Mouse (Mus musculus) heart, embryonic 11.5 days (tissue): Measurements from ENCODE around the gene Slain1. TPM values are rescaled to one million over a fixed set of nuclear protein-coding genes. Genes with fewer than 3 reads are reported as not detected.

Experiments
- ATAC-seq: fragments of 200-750 bp; cut with Nextera tagmentation; replicated peaks from 2 replicates; pipeline ENCODE4 v1.8.0; 2017; ENCODE audit warnings: moderate library complexity; ENCODE audit not compliant: insufficient number of reproducible peaks, low FRiP score, low TSS enrichment
- H3K27ac ChIP-seq: fragments of 300-500 bp; sonication (generic); 2 replicates; pipeline ENCODE4 v1.5.1; 2014; ENCODE audit warnings: mild to moderate bottlenecking, low read depth, low read length
- H3K27me3 ChIP-seq: fragments of 300-500 bp; sonication (generic); 2 replicates; pipeline ENCODE4 v1.6.1; 2014; ENCODE audit warnings: mild to moderate bottlenecking, low read length, mixed read lengths; ENCODE audit not compliant: control insufficient read depth, insufficient read depth
- H3K36me3 ChIP-seq: fragments of 300-500 bp; sonication (generic); 2 replicates; pipeline ENCODE4 v1.6.1; 2014; ENCODE audit warnings: mild to moderate bottlenecking, low read length, moderate library complexity, mixed read lengths; ENCODE audit not compliant: control insufficient read depth, insufficient read depth
- H3K4me1 ChIP-seq: fragments of 300-500 bp; sonication (generic); 2 replicates; pipeline ENCODE4 v1.6.1; 2014; ENCODE audit warnings: low read length; ENCODE audit not compliant: control insufficient read depth, insufficient read depth
- H3K4me2 ChIP-seq: fragments of 300-500 bp; sonication (generic); 2 replicates; pipeline ENCODE4 v1.6.1; 2014; ENCODE audit warnings: mild to moderate bottlenecking, moderate library complexity
- H3K4me3 ChIP-seq: fragments of 300-500 bp; sonication (generic); 2 replicates; pipeline ENCODE4 v1.5.1; 2014; ENCODE audit warnings: low read depth, low read length
- H3K9ac ChIP-seq: fragments of 300-500 bp; sonication (generic); 2 replicates; pipeline ENCODE4 v1.6.1; 2014; ENCODE audit warnings: mild to moderate bottlenecking, low read depth, low read length, moderate library complexity
- H3K9me3 ChIP-seq: fragments of 300-500 bp; sonication (generic); replicated peaks from 2 replicates; pipeline ENCODE4 v1.6.1; 2016; ENCODE audit warnings: low read length; ENCODE audit not compliant: control insufficient read depth
- WGBS: fragments of 180-500 bp; shearing (Covaris S2); extraction: QIAGEN DNeasy Blood & Tissue Kit; methylation state at CpG from one replicate; pipeline ENCODE4 v1.1.7; 2014; ENCODE audit not compliant: insufficient replicate concordance; 5-methylcytosine and 5-hydroxymethylcytosine counted together
- polyA plus RNA-seq: library from polyadenylated mRNA; unstranded; fragments of >200 nt; fragmentation: Nextera tagmentation; extraction: Ambion mirVana; gene quantifications from 2 replicates; pipeline ENCODE4 v1.2.1, GENCODE M21; 2014

Gene Slain1
- polyA plus RNA-seq, 1 experiment from 2014 or later: 0.90 TPM

DNA sequence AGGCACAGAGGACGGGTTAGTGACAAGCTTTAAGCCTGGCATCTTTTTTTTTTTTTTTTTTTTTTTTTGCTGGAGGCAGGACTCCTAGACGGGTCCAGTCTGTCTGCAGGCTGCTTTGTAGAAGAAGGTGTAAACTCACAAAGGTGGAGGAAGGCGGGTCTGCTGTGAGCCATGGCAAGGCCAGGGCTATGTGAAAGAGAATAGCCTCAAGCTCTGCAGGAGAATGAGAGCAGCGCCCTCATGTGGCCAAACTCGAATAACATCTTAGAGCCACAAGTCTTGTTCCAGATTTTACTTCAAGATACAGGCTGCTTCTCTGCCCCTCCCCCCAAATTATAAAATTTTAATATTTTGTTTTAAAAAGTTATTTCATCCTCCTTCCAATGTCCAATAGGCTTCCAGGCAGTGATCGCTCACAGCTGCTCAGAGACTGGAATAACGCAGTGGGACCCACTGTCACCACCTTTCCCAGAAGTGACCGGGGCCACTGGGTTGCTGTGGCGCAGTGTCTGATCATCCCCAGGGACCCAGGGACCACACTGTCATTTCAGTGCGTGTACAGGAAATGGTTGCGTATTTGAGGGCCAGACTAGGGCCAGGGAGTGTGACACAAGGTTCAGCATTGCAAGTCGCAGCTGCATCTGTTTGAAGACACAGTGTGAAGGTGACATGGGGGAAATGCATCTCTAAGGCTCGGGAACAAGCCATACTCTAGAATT lies 70.8 kb downstream of the Slain1 start:
- Histone ChIP-seq H3K9me3 (no peaks in the 10 kb centered on the region), H3K9ac (no peak overlapping the region), H3K27ac (no peak overlapping the region), H3K27me3 (no peaks in the 10 kb centered on the region), H3K4me2 (no peak overlapping the region), H3K36me3 (no peaks in the 10 kb centered on the region), H3K4me1 (no peaks in the 10 kb centered on the region), H3K4me3 (no peak overlapping the region)
- WGBS: 48% methylated on average over 13 of the region's 13 CpGs
- ATAC-seq: peak; percentile 65; the same call in 1 of the 2 replicates

DNA sequence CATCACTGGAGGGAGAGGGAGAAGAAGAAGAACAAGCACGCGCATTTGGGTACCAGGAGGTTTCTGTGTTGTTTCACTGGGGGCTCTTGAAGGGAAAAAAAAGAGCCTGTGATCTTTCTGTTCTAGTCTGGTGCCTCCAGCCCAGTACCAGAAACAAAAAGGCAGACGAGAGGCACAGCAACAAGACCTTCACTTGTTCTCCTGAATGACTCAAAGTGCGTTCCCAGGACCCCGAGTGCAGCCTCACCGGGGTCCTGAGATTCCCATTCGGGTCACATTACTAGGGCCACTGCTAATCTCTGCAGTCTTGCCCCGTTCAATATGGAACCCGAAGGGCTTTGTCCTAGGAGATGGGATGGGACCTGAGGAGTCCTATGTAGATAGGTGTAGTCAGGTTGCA lies 73.3 kb downstream of the Slain1 start:
- H3K36me3 ChIP-seq: no peaks in the 10 kb centered on the region
- no peak for ATAC-seq
- H3K9me3 ChIP-seq: no peaks in the 10 kb centered on the region
- H3K27ac ChIP-seq: no peak overlapping the region
- H3K27me3 ChIP-seq: no peaks in the 10 kb centered on the region
- WGBS: 83% methylated on average over 9 of the region's 9 CpGs
- H3K4me3 ChIP-seq: no peak overlapping the region
- H3K4me1 ChIP-seq: no peaks in the 10 kb centered on the region
- no peak overlapping the region for H3K9ac ChIP-seq
- no peak overlapping the region for H3K4me2 ChIP-seq

DNA sequence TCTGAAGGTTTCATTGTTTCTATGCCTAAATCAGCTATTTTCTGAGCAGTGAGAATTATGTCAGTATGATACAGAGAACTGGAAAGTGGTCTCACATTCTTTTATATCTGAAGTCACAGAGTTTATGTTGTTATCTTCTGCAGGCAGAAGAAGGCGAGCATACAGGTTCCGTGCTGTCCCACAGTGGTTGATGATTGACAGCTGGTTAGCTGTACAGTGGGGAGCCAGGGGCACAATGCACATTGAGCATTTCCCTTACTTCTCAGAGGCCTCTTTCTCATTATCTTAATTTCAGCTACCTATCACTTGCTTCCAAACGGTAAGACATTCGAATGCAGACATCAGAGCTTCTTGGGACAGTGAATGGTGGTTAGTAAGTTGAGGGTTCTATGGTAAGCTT lies 73.8 kb downstream of the Slain1 start:
- Histone ChIP-seq H3K36me3 (no peaks in the 10 kb centered on the region), H3K9ac (no peak overlapping the region), H3K9me3 (no peaks in the 10 kb centered on the region), H3K27ac (no peak overlapping the region), H3K27me3 (no peaks in the 10 kb centered on the region), H3K4me1 (no peaks in the 10 kb centered on the region), H3K4me2 (no peak overlapping the region), H3K4me3 (no peak overlapping the region)
- ATAC-seq: no peak
- WGBS: 60% methylated on average over 4 of the region's 4 CpGs

DNA sequence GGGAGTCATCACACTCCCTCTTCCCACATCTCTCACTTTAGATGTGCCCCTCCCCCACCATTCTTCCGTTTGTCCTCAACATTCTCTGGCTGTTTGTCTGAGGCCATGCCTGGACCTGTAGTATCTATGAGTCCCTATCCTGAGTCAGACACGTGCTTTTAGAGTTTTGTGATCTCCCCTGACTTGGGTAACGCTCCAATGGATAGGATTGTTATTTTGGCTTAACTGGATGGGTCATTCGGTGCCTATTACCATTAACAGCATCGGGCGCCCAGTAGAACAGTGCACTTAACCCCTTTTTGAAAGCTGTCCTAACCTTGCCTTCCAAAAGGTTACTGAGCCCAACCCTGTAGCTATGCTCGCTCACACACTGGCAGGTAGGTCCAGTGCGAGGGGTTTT lies 78.5 kb downstream of the Slain1 start:
- Histone ChIP-seq H3K27ac (no peak overlapping the region), H3K36me3 (no peaks in the 10 kb centered on the region)
- 79% methylated on average over 8 of the region's 8 CpGs for WGBS

DNA sequence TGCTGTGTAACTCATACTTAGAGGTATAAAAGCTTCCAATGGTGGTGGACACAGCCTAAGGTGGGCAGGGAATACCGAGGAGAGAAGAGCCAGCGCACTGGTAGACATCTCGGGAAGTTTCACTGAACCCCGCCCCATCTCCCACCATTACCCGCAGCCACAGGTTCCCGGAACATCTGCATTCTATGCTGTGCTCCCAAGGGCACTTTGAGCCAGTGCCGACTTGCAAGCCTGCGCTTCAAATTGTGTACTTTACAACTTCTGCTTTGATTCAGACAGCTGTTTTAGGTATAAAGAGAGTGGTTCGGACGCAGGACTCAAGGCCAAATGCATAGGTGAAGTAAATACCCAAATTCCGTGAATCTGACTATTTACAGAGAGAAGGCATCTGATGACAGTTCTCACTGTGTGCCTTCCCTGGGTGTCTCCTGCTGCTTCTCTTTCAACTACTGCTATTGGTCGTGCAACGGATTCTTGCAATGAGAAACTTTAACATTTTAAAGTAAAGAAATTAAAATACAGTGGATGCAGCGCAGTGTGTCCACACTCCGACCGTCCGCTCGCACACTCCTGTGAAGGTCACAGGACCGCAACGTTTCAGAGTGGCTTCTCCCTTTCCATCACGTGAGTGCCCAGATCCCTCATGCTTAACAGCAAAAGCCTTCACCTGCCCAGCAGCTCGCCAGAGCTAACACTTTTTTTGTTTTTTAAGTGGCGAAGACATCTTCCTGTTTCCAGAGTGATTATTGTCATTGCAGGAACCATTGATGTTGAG lies 79.1 kb downstream of the Slain1 start:
- Histone ChIP-seq H3K4me3 (no peak overlapping the region), H3K9ac (no peak overlapping the region)
- ATAC-seq: no peak

More for the DNA sequence above, 78.5 kb downstream of the Slain1 start:
- no peaks in the 10 kb centered on the region for H3K27me3 ChIP-seq
- no peak overlapping the region for H3K9ac ChIP-seq
- no peaks in the 10 kb centered on the region for H3K4me1 ChIP-seq
- ATAC-seq: no peak
- H3K4me3 ChIP-seq: no peak overlapping the region
- no peak overlapping the region for H3K4me2 ChIP-seq
- no peaks in the 10 kb centered on the region for H3K9me3 ChIP-seq

GRCm38 (mm10) chr14:103729760-103730367 lies 79.8 kb downstream of the Slain1 start:
- 69% methylated on average over 11 of the region's 11 CpGs for WGBS
- ATAC-seq: no peak
- no peak overlapping the region for H3K4me3 ChIP-seq

More for the DNA sequence above, 79.1 kb downstream of the Slain1 start:
- no peaks in the 10 kb centered on the region for H3K9me3 ChIP-seq
- H3K36me3 ChIP-seq: no peaks in the 10 kb centered on the region
- H3K27me3 ChIP-seq: no peaks in the 10 kb centered on the region
- H3K27ac ChIP-seq: no peak overlapping the region
- no peak overlapping the region for H3K4me2 ChIP-seq
- WGBS: 69% methylated on average over 23 of the region's 23 CpGs
- no peaks in the 10 kb centered on the region for H3K4me1 ChIP-seq

GRCm38 (mm10) chr14:103732626-103733025 lies 82.6 kb downstream of the Slain1 start:
- ATAC-seq: no peak
- 69% methylated on average over 1 of the region's 1 CpGs for WGBS
- H3K4me3 ChIP-seq: no peak overlapping the region
- H3K4me2 ChIP-seq: no peak overlapping the region
- no peaks in the 10 kb centered on the region for H3K27me3 ChIP-seq
- no peaks in the 10 kb centered on the region for H3K4me1 ChIP-seq
- H3K9me3 ChIP-seq: no peaks in the 10 kb centered on the region
- no peaks in the 10 kb centered on the region for H3K36me3 ChIP-seq
- H3K27ac ChIP-seq: no peak overlapping the region
- H3K9ac ChIP-seq: no peak overlapping the region

More at GRCm38 (mm10) chr14:103729760-103730367, 79.8 kb downstream of the Slain1 start:
- H3K9ac ChIP-seq: no peak overlapping the region
- no peak overlapping the region for H3K4me2 ChIP-seq
- H3K9me3 ChIP-seq: no peaks in the 10 kb centered on the region
- H3K27me3 ChIP-seq: no peaks in the 10 kb centered on the region
- H3K4me1 ChIP-seq: no peaks in the 10 kb centered on the region
- H3K27ac ChIP-seq: no peak overlapping the region
- H3K36me3 ChIP-seq: no peaks in the 10 kb centered on the region

DNA sequence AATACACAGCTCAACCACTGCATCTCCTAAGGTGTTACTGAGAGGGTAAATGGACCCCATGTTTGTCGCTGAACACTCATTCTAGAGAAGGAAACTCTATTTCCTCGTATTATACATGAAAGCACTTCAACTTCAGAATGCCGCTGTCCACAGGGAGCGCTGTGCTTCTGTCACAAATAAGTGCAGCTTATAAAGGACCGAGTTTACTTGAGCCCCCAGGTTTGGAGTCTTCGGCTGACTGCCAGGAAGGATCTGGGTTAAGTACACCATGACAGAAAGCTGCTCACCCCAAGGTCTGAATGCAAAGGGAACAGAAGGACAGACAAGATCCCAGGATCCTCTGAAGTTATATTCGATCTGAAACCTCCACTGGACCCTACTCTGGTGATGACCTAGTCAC lies 91.2 kb downstream of the Slain1 start:
- 78% methylated on average over 7 of the region's 7 CpGs for WGBS

More for the DNA sequence above, 91.2 kb downstream of the Slain1 start:
- ATAC-seq: no peak
- Histone ChIP-seq H3K4me3 (no peak overlapping the region), H3K36me3 (no peaks in the 10 kb centered on the region), H3K9ac (no peak overlapping the region), H3K27me3 (no peaks in the 10 kb centered on the region), H3K4me1 (no peaks in the 10 kb centered on the region), H3K9me3 (no peaks in the 10 kb centered on the region), H3K4me2 (no peak overlapping the region), H3K27ac (no peak overlapping the region)
